Mouse (Mus musculus) neural tube, embryonic 11.5 days (tissue): ENCODE results near the gene Mtus2. TPM values are rescaled to one million over a fixed set of nuclear protein-coding genes. Genes with fewer than 3 reads are reported as not detected.
"Not testable (repeated sequence)": the region's sequence is repeated elsewhere in the genome, so short reads cannot be mapped to it uniquely, and the experiment has no call there.

Source experiments
- ATAC-seq: fragments of 200-750 bp; cut with Nextera tagmentation; 2 replicates; pipeline ENCODE4 v1.8.0; 2017; ENCODE audit warnings: moderate number of reproducible peaks, mild to moderate bottlenecking, moderate TSS enrichment, moderate library complexity; ENCODE audit not compliant: insufficient read depth, low FRiP score, low TSS enrichment
- DNase-seq: peaks from one replicate; pipeline ENCODE4 v3.0.0-alpha.2; 2015; ENCODE audit warnings: low spot score
- H3K27ac ChIP-seq: fragments of 300-500 bp; sonication (generic); 2 replicates; pipeline ENCODE4 v1.5.1; 2014; ENCODE audit warnings: low read depth, mild to moderate bottlenecking, low read length
- H3K27me3 ChIP-seq: fragments of 300-500 bp; sonication (generic); 2 replicates; pipeline ENCODE4 v1.6.1; 2014; ENCODE audit warnings: mild to moderate bottlenecking, low read length, mixed read lengths; ENCODE audit not compliant: control insufficient read depth, insufficient read depth
- H3K36me3 ChIP-seq: fragments of 300-500 bp; sonication (generic); 2 replicates; pipeline ENCODE4 v1.6.1; 2014; ENCODE audit warnings: mild to moderate bottlenecking, low read length, moderate library complexity, mixed read lengths; ENCODE audit not compliant: control insufficient read depth, insufficient read depth
- H3K4me1 ChIP-seq: fragments of 300-500 bp; sonication (generic); 2 replicates; pipeline ENCODE4 v1.6.1; 2014; ENCODE audit warnings: low read length, mixed read lengths; ENCODE audit not compliant: control insufficient read depth, insufficient read depth
- H3K4me2 ChIP-seq: fragments of 300-500 bp; sonication (generic); 2 replicates; pipeline ENCODE4 v1.6.1; 2014; ENCODE audit warnings: low read depth, mild to moderate bottlenecking, moderate library complexity
- H3K4me3 ChIP-seq: fragments of 300-500 bp; sonication (generic); 2 replicates; pipeline ENCODE4 v1.5.1; 2014; ENCODE audit warnings: low read depth, low read length
- H3K9ac ChIP-seq: fragments of 300-500 bp; sonication (generic); 2 replicates; pipeline ENCODE4 v1.6.1; 2014; ENCODE audit warnings: mild to moderate bottlenecking, low read length
- H3K9me3 ChIP-seq: fragments of 300-500 bp; sonication (generic); 2 replicates; pipeline ENCODE4 v1.6.1; 2016; ENCODE audit warnings: low read length; ENCODE audit not compliant: control insufficient read depth
- WGBS: fragments of 180-500 bp; shearing (Covaris S2); extraction: QIAGEN DNeasy Blood & Tissue Kit; methylation state at CpG from one replicate; pipeline ENCODE4 v1.1.7; 2014; 5-methylcytosine and 5-hydroxymethylcytosine counted together
- polyA plus RNA-seq: library from polyadenylated mRNA; unstranded; fragments of >200 nt; fragmentation: Nextera tagmentation; extraction: Ambion mirVana; gene quantifications from 2 replicates; pipeline ENCODE4 v1.2.1, GENCODE M21; 2014

Mtus2 gene
- polyA plus RNA-seq, 1 experiment from 2014 or later = 27.5 TPM

DNA sequence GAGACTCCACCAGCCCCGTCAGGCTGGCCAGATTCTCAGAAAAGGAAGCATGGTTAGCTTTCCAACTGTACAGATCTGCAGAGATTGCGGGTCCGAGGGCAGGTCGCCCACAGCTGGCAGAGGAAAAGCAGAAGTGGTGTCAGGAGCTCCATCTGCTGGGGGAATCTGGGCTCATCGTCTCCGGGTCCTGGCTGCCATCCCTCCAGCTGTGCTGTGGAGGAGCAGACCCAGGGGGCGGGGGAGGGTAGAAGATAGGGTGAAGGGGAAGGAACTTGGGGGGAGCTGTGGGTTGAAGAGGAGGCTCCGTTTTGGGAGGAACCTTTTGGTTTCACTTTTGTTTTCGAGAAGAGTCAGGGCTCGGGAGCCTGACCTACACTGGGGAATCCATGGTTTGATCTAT is 353.7 kb downstream of the Mtus2 start:
- Histone ChIP-seq H3K36me3 (no peaks in the 10 kb centered on the region), H3K27me3 (no peaks in the 10 kb centered on the region), H3K4me3 (no peak overlapping the region), H3K9me3 (no peaks in the 10 kb centered on the region), H3K4me1 (no peaks in the 10 kb centered on the region), H3K4me2 (no peak overlapping the region), H3K9ac (no peak overlapping the region), H3K27ac (no peak overlapping the region)
- no peak for ATAC-seq
- no peak for DNase-seq
- WGBS = 81% methylated on average over 10 of the region's 10 CpGs

DNA sequence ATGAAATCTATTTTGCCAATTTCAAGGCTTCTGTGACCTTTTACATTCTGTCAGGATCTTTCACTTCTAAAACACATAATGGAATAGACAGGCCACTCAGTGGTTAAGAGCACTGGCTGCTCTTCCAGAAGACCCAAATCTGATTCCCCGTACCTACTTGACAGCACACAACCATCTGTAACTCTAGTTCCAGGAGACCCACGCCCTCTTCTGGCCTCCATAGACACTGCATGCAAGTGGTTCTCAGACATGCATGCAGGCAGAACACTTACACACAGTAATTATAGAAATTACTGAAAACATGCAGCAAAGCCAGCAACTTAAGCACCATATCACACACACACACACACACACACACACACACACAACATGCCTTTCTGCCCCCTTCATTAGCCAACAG is 355.3 kb downstream of the Mtus2 start:
- WGBS = 65% methylated on average over 2 of the region's 2 CpGs
- H3K27me3 ChIP-seq = no peaks in the 10 kb centered on the region
- H3K4me2 ChIP-seq = no peak overlapping the region
- H3K27ac ChIP-seq = no peak overlapping the region
- no peaks in the 10 kb centered on the region for H3K9me3 ChIP-seq
- no peaks in the 10 kb centered on the region for H3K4me1 ChIP-seq
- no peak overlapping the region for H3K4me3 ChIP-seq
- DNase-seq (no peak), ATAC-seq (no peak)
- no peak overlapping the region for H3K9ac ChIP-seq
- H3K36me3 ChIP-seq = no peaks in the 10 kb centered on the region

DNA sequence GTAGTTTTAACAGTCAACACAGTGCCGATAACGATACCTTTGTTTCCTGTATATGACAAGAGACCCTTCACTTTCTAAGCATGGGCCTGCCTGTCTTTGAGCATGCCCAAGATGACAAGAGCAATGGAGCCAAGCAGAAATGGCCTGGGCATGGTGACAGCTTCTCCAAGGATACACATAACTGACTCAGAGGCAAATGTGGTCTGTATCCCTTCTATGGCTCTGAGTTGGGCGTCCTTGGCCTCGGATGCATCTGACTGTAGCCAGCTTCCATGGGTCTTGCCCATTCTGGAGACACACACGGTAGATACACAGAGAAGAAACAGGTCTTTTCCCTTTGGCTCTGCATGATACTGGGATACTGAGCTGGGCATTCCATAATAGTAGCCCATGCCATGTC is 357.8 kb downstream of the Mtus2 start:
- ATAC-seq (no peak), DNase-seq (no peak)
- H3K4me2 ChIP-seq = no peak overlapping the region
- no peaks in the 10 kb centered on the region for H3K9me3 ChIP-seq
- H3K9ac ChIP-seq = no peak overlapping the region
- 92% methylated on average over 5 of the region's 5 CpGs for WGBS
- no peak overlapping the region for H3K27ac ChIP-seq
- H3K4me3 ChIP-seq = no peak overlapping the region
- no peaks in the 10 kb centered on the region for H3K27me3 ChIP-seq
- H3K4me1 ChIP-seq = no peaks in the 10 kb centered on the region
- H3K36me3 ChIP-seq = no peaks in the 10 kb centered on the region

DNA sequence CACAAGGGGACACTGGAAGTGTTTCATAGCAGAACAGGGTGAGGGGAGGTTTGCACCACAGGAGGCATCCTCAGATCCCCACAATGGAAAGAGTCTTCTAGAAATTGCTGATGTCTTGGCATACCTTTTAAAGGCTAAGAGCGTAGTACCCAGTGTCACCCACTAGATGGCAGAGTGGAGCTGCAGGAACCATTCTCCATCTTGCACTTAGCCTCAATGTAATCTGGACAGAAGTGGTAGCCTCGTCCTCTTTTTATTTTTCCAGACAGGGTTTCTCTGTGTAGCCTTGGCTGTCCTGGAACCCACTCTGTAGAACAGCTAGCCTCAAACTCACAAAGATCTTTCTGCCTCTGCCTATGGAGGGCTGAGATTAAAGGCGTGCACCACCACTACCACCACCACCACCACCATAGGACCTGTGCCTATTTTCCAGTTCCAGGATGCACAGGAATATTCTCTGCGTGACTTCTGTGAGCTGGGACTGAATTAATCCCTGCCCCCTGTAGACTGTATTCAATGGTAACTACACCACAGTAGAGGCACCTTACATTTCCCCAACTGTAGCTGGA is 368.3 kb downstream of the Mtus2 start:
- Histone ChIP-seq H3K4me3 (no peak overlapping the region), H3K4me1 (no peaks in the 10 kb centered on the region), H3K9ac (no peak overlapping the region), H3K27me3 (no peaks in the 10 kb centered on the region), H3K9me3 (no peaks in the 10 kb centered on the region), H3K36me3 (no peaks in the 10 kb centered on the region), H3K4me2 (no peak overlapping the region), H3K27ac (no peak overlapping the region)
- DNase-seq (peak; percentile 63), ATAC-seq (no peak)
- 53% methylated on average over 4 of the region's 4 CpGs for WGBS

DNA sequence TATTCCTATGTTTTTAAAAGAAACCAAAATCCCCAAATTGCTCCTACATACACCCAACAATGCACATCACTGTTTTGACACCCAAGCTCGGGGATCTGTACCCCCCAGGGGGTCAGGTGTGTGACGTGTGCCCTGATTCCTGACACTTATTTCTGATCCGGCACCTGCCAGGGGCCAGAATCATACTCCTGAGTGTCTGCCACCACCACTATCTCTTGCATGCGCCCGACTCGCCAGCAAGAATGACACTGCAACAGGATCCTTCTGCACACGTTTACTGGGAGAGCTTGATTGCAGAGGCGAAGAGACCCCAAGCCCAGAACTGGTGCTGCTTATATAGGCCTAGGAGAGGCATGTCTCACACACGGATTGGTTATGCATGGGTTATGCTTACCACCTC is 369.2 kb downstream of the Mtus2 start:
- not testable (repeated sequence) for H3K4me1 ChIP-seq, DNase-seq, H3K36me3 ChIP-seq, H3K4me3 ChIP-seq, H3K4me2 ChIP-seq, ATAC-seq, H3K9ac ChIP-seq, H3K27ac ChIP-seq, H3K9me3 ChIP-seq, H3K27me3 ChIP-seq
- WGBS = 97% methylated on average over 9 of the region's 9 CpGs

DNA sequence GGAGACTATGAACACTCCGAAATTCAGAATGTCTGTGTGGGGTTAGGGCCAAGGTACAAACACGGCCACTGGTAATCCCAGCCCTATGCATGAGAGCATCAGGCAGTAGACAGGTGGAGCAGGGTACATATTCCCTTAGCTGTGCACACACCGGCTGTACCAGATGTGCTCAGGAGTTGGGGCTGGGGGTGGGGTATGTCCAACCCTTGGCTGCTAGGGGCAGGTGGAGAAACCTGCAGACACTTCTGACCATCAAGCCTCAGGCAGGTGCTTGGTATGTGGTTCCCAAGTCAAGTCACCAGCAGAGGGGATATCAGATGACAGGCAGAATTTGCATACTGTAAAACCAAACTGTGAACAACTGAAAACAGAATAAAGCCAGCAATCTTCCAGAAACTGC is 371.9 kb downstream of the Mtus2 start:
- Histone ChIP-seq H3K9me3 (no peaks in the 10 kb centered on the region), H3K27ac (no peak overlapping the region), H3K9ac (no peak overlapping the region), H3K4me1 (no peaks in the 10 kb centered on the region), H3K27me3 (no peaks in the 10 kb centered on the region), H3K36me3 (no peaks in the 10 kb centered on the region; the same call in none of the 2 replicates), H3K4me2 (no peak overlapping the region), H3K4me3 (no peak overlapping the region)
- no peak for DNase-seq
- 95% methylated on average over 3 of the region's 3 CpGs for WGBS
- ATAC-seq = no peak

DNA sequence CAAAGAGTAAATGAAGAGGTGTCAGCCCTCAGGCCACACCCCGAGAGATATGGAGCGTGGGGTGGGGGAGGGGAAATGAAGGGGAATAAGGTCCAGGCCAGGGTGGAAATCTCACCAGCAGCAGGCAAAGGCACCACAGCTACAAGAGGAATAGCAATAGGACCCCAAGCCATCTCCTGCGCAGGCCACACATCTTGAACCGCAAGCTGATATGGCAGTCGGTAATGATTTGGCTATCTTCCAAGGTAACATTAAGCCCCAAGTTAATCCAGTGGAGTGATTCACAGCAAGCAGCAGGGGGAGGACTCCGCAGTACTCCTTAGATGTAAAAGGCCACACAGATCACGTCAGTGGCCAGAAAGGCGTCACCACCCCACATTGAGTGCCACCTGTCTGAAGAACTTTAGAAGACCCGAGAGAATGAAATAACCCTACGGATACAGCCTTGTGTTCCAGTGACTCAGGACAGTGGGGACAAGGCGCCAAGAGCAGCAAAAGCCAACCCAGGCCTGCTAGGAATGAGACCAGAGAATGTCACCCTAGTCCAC is 374.2 kb downstream of the Mtus2 start:
- no peak overlapping the region for H3K4me3 ChIP-seq
- H3K36me3 ChIP-seq = no peaks in the 10 kb centered on the region; the same call in none of the 2 replicates
- H3K27ac ChIP-seq = no peak overlapping the region
- ATAC-seq (no peak), DNase-seq (no peak)
- H3K9me3 ChIP-seq = no peaks in the 10 kb centered on the region
- H3K4me1 ChIP-seq = no peaks in the 10 kb centered on the region
- H3K9ac ChIP-seq = no peak overlapping the region
- no peak overlapping the region for H3K4me2 ChIP-seq
- WGBS = 91% methylated on average over 11 of the region's 11 CpGs
- H3K27me3 ChIP-seq = no peaks in the 10 kb centered on the region

DNA sequence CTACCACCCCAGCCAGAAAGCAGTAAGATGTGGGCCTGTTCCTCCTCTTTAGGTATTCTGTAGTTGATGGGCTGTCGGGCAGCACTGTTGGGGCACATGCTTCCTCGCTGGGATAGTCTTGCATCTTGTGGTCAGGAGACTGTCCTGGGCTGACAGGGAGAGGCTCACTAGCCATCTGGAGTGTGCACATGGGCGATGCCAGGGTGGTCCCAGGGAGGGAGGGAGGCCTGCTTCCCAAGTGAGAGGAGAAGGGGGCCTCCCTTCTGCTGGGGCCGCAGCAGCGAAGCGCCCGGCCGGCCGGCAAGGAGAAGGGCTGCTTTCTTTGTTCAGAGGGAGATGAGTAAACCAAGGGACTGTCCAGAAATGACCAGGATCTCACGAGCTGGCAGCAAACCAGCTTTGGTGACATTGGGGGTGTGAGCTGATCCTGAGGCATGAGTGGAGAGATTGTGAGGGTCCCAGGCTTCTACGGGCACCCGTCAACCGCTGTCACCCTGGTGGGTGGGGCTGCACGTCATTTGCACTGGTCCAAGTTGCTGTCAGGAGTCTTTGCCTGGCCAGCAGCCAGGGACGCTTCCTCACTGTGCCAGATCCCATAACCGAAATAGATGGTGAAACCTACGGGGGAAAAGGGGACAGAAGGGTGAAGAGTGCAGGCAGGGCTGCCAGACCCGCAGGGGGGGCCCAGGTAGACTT is 375.0 kb downstream of the Mtus2 start:
- DNase-seq (no peak), ATAC-seq (no peak)
- Histone ChIP-seq H3K9me3 (no peaks in the 10 kb centered on the region), H3K4me2 (no peak overlapping the region), H3K4me3 (no peak overlapping the region), H3K9ac (no peak overlapping the region), H3K36me3 (no peaks in the 10 kb centered on the region; the same call in none of the 2 replicates), H3K27ac (no peak overlapping the region), H3K27me3 (no peaks in the 10 kb centered on the region), H3K4me1 (no peaks in the 10 kb centered on the region)
- WGBS = 90% methylated on average over 18 of the region's 18 CpGs

DNA sequence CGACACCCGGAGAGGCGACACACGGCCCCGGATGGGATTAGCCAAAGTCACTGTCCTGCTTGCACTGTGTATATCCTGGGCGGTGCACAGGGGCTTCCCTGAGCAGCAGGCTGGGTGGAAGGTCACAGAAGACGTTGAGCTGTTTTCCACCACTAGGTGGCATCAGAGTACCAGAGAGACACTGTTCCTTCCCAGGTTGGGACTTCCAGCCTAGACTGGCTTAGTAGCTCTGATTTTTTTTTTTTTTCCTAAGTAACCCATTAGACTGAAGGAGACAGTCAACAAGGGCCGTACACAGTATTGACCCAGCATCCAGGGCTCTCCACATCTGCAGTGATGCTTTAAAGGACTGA is 375.5 kb downstream of the Mtus2 start:
- 40% methylated on average over 8 of the region's 8 CpGs for WGBS

More for the DNA sequence above, 375.5 kb downstream of the Mtus2 start:
- Histone ChIP-seq H3K36me3 (no peaks in the 10 kb centered on the region; the same call in none of the 2 replicates), H3K4me3 (no peak overlapping the region), H3K27me3 (no peaks in the 10 kb centered on the region), H3K9ac (no peak overlapping the region), H3K27ac (no peak overlapping the region), H3K9me3 (no peaks in the 10 kb centered on the region), H3K4me2 (no peak overlapping the region), H3K4me1 (no peaks in the 10 kb centered on the region)
- ATAC-seq (peak; percentile 68; the same call in 1 of the 2 replicates), DNase-seq (peak; percentile 74)
